Mouse (Mus musculus) midbrain, postnatal 0 days (tissue): ENCODE data around the gene Nus1. TPM values are rescaled to one million over a fixed set of nuclear protein-coding genes. Genes with fewer than 3 reads are reported as not detected.

Experiments used
- ATAC-seq: fragments of 200-750 bp; cut with Nextera tagmentation; 2 replicates; pipeline ENCODE4 v1.8.0; 2017; ENCODE audit warnings: moderate number of reproducible peaks, mild to moderate bottlenecking, moderate TSS enrichment, moderate library complexity; ENCODE audit not compliant: low FRiP score
- DNase-seq: peaks from one replicate; pipeline ENCODE4 v3.0.0-alpha.2; 2015; ENCODE audit warnings: low spot score
- H3K27ac ChIP-seq: fragments of 300-500 bp; sonication (generic); 2 replicates; pipeline ENCODE4 v1.5.1; 2014; ENCODE audit warnings: low read depth, mild to moderate bottlenecking, low read length, mixed read lengths
- H3K27me3 ChIP-seq: fragments of 300-500 bp; sonication (generic); 2 replicates; pipeline ENCODE4 v1.6.1; 2014; ENCODE audit warnings: low read length, control low read depth, mixed read lengths; ENCODE audit not compliant: insufficient read depth
- H3K36me3 ChIP-seq: fragments of 300-500 bp; sonication (generic); 2 replicates; pipeline ENCODE4 v1.6.1; 2014; ENCODE audit warnings: low read length, control low read depth, mixed read lengths; ENCODE audit not compliant: insufficient read depth
- H3K4me1 ChIP-seq: fragments of 300-500 bp; sonication (generic); 2 replicates; pipeline ENCODE4 v1.6.1; 2014; ENCODE audit warnings: mild to moderate bottlenecking, control low read depth, antibody characterized with exemption, low read length, mixed read lengths; ENCODE audit not compliant: insufficient read depth
- H3K4me2 ChIP-seq: fragments of 300-500 bp; sonication (generic); 2 replicates; pipeline ENCODE4 v1.6.1; 2014; ENCODE audit warnings: low read depth, mild to moderate bottlenecking, low read length, mixed read lengths; ENCODE audit not compliant: poor library complexity, severe bottlenecking
- H3K4me3 ChIP-seq: fragments of 300-500 bp; sonication (generic); 2 replicates; pipeline ENCODE4 v1.5.1; 2014; ENCODE audit warnings: low read depth, mild to moderate bottlenecking, low read length, moderate library complexity
- H3K9ac ChIP-seq: fragments of 300-500 bp; sonication (generic); replicated peaks from 2 replicates; pipeline ENCODE4 v1.6.1; 2014; ENCODE audit warnings: mild to moderate bottlenecking, low read length, moderate library complexity, mixed read lengths; ENCODE audit not compliant: poor library complexity, severe bottlenecking
- H3K9me3 ChIP-seq: fragments of 300-500 bp; sonication (generic); 2 replicates; pipeline ENCODE4 v1.6.1; 2016; ENCODE audit warnings: low read length, control low read depth
- CTCF ChIP-seq: IDR thresholded peaks from 2 replicates; pipeline ENCODE4 v1.5.1; 2016; ENCODE audit warnings: antibody characterized with exemption, mild to moderate bottlenecking
- WGBS: fragments of 180-500 bp; shearing (Covaris S2); extraction: QIAGEN DNeasy Blood & Tissue Kit; methylation state at CpG from one replicate; pipeline ENCODE4 v1.1.7; 2014; 5-methylcytosine and 5-hydroxymethylcytosine counted together
- polyA plus RNA-seq: library from polyadenylated mRNA; unstranded; fragments of >200 nt; fragmentation: Nextera tagmentation; extraction: Ambion mirVana; gene quantifications from 2 replicates; pipeline ENCODE4 v1.2.1, GENCODE M21; 2015
- total RNA-seq: library from RNA; depleted of rRNA; stranded (reverse); fragments of >200 nt; gene quantifications from 2 replicates; pipeline ENCODE4 v1.2.3, GENCODE M21; 2014

The Nus1 gene
- total and polyA plus RNA-seq, 2 experiments from 2014 or later: 21.3 to 24.5 TPM

- Histone ChIP-seq H3K9ac (no peak overlapping the region), H3K27ac (no peak overlapping the region), H3K4me3 (no peak overlapping the region), H3K9me3 (no peaks in the 10 kb centered on the region), H3K27me3 (no peaks in the 10 kb centered on the region), H3K4me1 (no peaks in the 10 kb centered on the region; the same call in 1 of the 2 replicates), H3K36me3 (no peaks in the 10 kb centered on the region), H3K4me2 (no peak overlapping the region)
- 87% methylated on average over 4 of the region's 4 CpGs for WGBS
- ATAC-seq: no peak
- no peak for TF ChIP-seq CTCF
- DNase-seq: no peak
Measured at GRCm38 (mm10) chr10:52387192-52387591, 30.2 kb upstream of the Nus1 start.

DNA sequence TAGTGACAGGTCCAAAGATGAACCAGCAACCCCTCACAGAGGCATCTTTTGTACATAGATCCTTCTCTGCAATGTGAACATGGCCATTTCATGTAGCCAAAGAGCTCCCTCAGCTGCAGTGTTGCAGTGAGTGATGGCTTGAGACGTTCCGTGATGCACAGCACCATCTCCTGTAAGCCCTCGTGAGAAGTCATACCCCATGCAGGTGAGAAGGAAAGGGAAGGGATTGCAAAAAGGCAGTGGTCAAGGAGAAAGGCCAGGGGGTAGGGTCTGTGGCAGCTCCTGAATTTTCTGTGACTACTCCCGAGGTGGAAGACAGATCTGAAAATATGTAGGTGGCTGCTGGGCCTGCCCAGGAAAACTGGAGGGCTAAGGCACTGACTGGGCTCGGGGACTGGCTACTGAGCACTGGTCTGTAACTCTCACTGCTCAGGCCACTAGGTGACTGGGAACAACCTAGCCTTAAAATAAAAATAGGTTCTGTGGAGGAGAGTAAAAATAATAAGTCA is 28.4 kb upstream of the Nus1 start, which contains the start of gene Nepn:
Gene Nepn (plus strand): TSS at position 51 of the 509 bp plus-strand sequence.
- no peak for TF ChIP-seq CTCF
- Histone ChIP-seq H3K4me1 (no peaks in the 10 kb centered on the region), H3K4me2 (no peak within 1 kb of the TSS), H3K4me3 (no peak within 1 kb of the TSS), H3K9me3 (no peaks in the 10 kb centered on the region), H3K27ac (no peak within 1 kb of the TSS), H3K27me3 (no peaks in the 10 kb centered on the region), H3K9ac (no peak within 1 kb of the TSS), H3K36me3 (no peaks in the 10 kb centered on the region)
- 80% methylated on average over 5 of the region's 5 CpGs for WGBS
- DNase-seq (no peak), ATAC-seq (no peak)

- ATAC-seq (no peak), DNase-seq (no peak)
- no peak overlapping the region for H3K27ac ChIP-seq
- H3K4me3 ChIP-seq: no peak overlapping the region
- no peaks in the 10 kb centered on the region for H3K9me3 ChIP-seq
- H3K4me1 ChIP-seq: no peaks in the 10 kb centered on the region
- no peak for TF ChIP-seq CTCF
- WGBS: 85% methylated on average over 3 of the region's 3 CpGs
- H3K4me2 ChIP-seq: no peak overlapping the region
- no peaks in the 10 kb centered on the region for H3K27me3 ChIP-seq
- no peaks in the 10 kb centered on the region for H3K36me3 ChIP-seq
- H3K9ac ChIP-seq: no peak overlapping the region
Measured at GRCm38 (mm10) chr10:52389438-52389837, 27.9 kb upstream of the Nus1 start.

GRCm38 (mm10) chr10:52391208-52391607 is 26.1 kb upstream of the Nus1 start:
- WGBS: 89% methylated on average over 2 of the region's 2 CpGs
- Histone ChIP-seq H3K36me3 (no peaks in the 10 kb centered on the region), H3K4me2 (no peak overlapping the region), H3K9me3 (no peaks in the 10 kb centered on the region), H3K9ac (no peak overlapping the region), H3K4me3 (no peak overlapping the region), H3K27ac (no peak overlapping the region), H3K27me3 (no peaks in the 10 kb centered on the region), H3K4me1 (no peaks in the 10 kb centered on the region)
- ATAC-seq (no peak), DNase-seq (no peak)
- no peak for TF ChIP-seq CTCF

DNA sequence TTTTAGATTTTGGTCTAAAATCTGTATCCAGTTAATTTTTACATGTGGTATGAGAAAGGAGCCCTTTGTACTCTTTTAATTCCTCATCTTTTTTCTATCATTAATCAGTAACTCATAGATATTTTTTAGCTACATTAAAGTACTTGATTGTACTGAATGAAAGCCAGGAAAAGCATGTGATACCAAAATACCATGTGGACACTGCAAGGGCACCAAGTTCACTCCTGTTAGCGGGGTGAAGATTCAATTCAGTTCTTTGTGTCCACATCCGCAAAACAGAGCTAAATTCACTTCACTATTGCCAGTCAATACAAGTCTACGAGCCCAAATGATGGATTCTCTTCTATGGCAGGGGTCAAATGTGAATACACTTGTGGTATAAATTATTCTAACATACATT is 20.7 kb upstream of the Nus1 start:
- H3K9me3 ChIP-seq: no peaks in the 10 kb centered on the region
- no peak overlapping the region for H3K27ac ChIP-seq
- no peaks in the 10 kb centered on the region for H3K4me1 ChIP-seq
- no peak for TF ChIP-seq CTCF
- WGBS: 96% methylated on average over 3 of the region's 3 CpGs
- H3K4me2 ChIP-seq: no peak overlapping the region
- no peak for DNase-seq
- no peak overlapping the region for H3K4me3 ChIP-seq
- H3K36me3 ChIP-seq: no peaks in the 10 kb centered on the region
- no peak overlapping the region for H3K9ac ChIP-seq
- no peak for ATAC-seq
- H3K27me3 ChIP-seq: no peaks in the 10 kb centered on the region

GRCm38 (mm10) chr10:52398715-52399114 is 18.6 kb upstream of the Nus1 start:
- Histone ChIP-seq H3K4me1 (no peaks in the 10 kb centered on the region), H3K27me3 (no peaks in the 10 kb centered on the region), H3K27ac (no peak overlapping the region), H3K4me2 (no peak overlapping the region), H3K9ac (no peak overlapping the region), H3K36me3 (no peaks in the 10 kb centered on the region), H3K4me3 (no peak overlapping the region), H3K9me3 (no peaks in the 10 kb centered on the region)
- no peak for TF ChIP-seq CTCF
- WGBS: 81% methylated on average over 2 of the region's 2 CpGs
- DNase-seq (no peak), ATAC-seq (no peak)
